Comparison of ENCODE assay signal across 11 mouse cellular contexts in the genomic region with DNA sequence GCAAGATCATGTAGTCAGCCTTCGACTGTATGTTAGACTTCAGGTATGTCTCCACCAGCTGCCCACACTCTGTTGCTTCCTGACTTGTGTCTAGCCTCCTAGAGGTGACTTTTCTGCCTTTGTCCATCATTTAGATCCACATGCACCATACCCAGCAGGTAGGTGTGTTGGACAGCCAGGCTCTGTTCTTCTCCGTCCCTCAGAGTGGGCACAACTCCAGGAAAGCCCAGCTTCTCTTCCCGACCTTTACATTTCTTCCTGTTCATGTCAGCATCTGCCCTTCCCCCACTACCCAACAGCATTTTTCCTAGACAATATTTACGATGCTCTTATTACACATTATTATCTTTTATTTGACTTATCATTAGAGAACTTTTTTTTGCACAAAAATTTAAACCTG.
"Had no signal": no experiment of that assay in that cellular context is flagged by ENCODE, and none has a peak within 500 bp of the region (broad histone marks: within the 10 kb centered on the region; RNA-seq: fewer than 3 reads in every experiment).

No protein-coding gene starts in this region.

- DNase-seq: kidney, postnatal 14 days; kidney, postnatal 4 days; layer of hippocampus, adult 9-11 months; liver, postnatal 0 days; lung, embryonic 14.5 days; retina, postnatal 1 day; right cerebral cortex, postnatal 25 days; spleen, adult 18-20 months; thymus, postnatal 25 days had no signal

- ATAC-seq: liver, postnatal 0 days; lung, postnatal 0 days; midbrain, embryonic 15.5 days had no signal
